Mouse (Mus musculus) kidney, adult 2 months (tissue): ENCODE data around the gene Man1a2.

Experiments used
- CTCF ChIP-seq: fragments of 200-500 bp; conservative IDR thresholded peaks from 2 replicates; pipeline ENCODE4 v1.5.1; 2011; ENCODE audit warnings: low read depth, mild to moderate bottlenecking, control low read depth, low read length, moderate library complexity, mixed read lengths; ENCODE audit not compliant: insufficient read depth, insufficient read length
- POLR2A ChIP-seq: fragments of 200-500 bp; IDR thresholded peaks from one replicate; pipeline ENCODE4 v1.6.1; 2011; ENCODE audit warnings: low read depth, low read length, control low read depth

- TF ChIP-seq POLR2A (no peak), CTCF (no peak)
These were observed 2.5 kb downstream of the Man1a2 start for GRCm38 (mm10) chr3:100682841-100683240.
